Mouse (Mus musculus): ENCODE results near the gene Selp. TPM values are rescaled to one million over a fixed set of nuclear protein-coding genes. Genes with fewer than 3 reads are reported as not detected.

Selp gene
- polyA plus RNA-seq, 1 experiment from 2014 or later = not detected

DNA sequence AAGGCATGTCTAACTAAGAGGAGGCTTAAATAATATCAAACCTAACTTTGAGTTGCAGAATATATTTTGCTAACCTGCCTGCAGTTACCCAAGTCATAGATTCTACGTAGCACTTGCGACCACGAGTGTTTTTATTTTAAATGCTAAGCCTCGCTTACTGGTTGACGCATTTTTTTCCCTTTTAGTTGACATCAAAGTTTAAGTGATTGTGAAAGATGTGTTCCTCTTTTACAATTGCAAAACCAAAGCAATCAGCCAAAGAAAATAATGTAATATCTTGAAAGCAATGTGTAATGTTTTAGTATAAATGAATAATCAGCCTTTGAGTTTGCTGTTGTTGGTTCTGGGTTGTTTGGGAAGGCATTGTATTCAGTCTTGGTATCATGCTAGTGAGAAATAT lies 37.8 kb downstream of the Selp start:
- Histone ChIP-seq H3K9ac (no peak overlapping the region), H3K4me2 (no peak overlapping the region), H3K27me3 (0 out of 2 replicates have a peak, but pooled peaks cover 5% of the 10 kb centered on the region), H3K4me3 (no peak overlapping the region), H3K9me3 (no peaks in the 10 kb centered on the region), H3K36me3 (no peaks in the 10 kb centered on the region), H3K27ac (replicated peaks) (no peak overlapping the region), H3K4me1 (replicated peaks) (peaks cover 11% of the 10 kb centered on the region; the same call in 1 of the 2 replicates)
- WGBS = 89% methylated on average over 5 of the region's 5 CpGs
- ATAC-seq (ENCODE audit: low read depth) = no peak

GRCm38 (mm10) chr1:164154983-164155382 lies 39.9 kb downstream of the Selp start:
- no peak for ATAC-seq (ENCODE audit: low read depth)
- H3K9me3 ChIP-seq = no peaks in the 10 kb centered on the region
- WGBS = 80% methylated on average over 3 of the region's 3 CpGs

DNA sequence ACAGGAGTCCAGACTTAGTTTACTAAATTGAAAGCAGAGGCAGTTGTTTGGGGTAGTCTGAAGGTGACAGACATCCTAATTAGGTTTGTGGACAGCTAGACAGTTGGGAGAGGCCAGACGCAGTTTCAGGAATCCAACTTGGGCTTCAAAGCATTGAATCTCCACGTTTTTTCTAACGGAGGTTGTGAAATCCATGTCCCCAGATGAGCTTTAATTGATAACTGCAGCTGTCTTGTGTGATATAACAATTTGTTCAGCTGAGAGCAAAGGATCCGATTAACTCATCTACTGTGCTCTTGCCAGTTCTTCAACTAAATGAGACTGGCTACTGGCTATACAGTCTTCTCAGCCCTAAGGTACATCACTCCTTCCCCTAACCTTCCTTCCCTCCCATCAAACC lies 43.5 kb downstream of the Selp start:
- no peak overlapping the region for H3K9ac ChIP-seq
- H3K27me3 ChIP-seq = no peaks in the 10 kb centered on the region
- no peak for ATAC-seq (ENCODE audit: low read depth)
- 88% methylated on average over 4 of the region's 4 CpGs for WGBS
- no peak overlapping the region for H3K4me3 ChIP-seq
- H3K27ac ChIP-seq (replicated peaks) = no peak overlapping the region
- H3K36me3 ChIP-seq = no peaks in the 10 kb centered on the region
- no peaks in the 10 kb centered on the region for H3K4me1 ChIP-seq (replicated peaks)
- H3K9me3 ChIP-seq = no peaks in the 10 kb centered on the region
- H3K4me2 ChIP-seq = no peak overlapping the region

More at GRCm38 (mm10) chr1:164154983-164155382, 39.9 kb downstream of the Selp start:
- Histone ChIP-seq H3K9ac (no peak overlapping the region), H3K36me3 (no peaks in the 10 kb centered on the region), H3K27me3 (0 out of 2 replicates have a peak, but pooled peaks cover 5% of the 10 kb centered on the region), H3K27ac (replicated peaks) (no peak overlapping the region), H3K4me3 (no peak overlapping the region), H3K4me1 (replicated peaks) (peaks cover 7% of the 10 kb centered on the region; the same call in 1 of the 2 replicates), H3K4me2 (no peak overlapping the region)

- Histone ChIP-seq H3K9me3 (no peaks in the 10 kb centered on the region), H3K4me1 (replicated peaks) (no peaks in the 10 kb centered on the region), H3K27me3 (no peaks in the 10 kb centered on the region), H3K36me3 (no peaks in the 10 kb centered on the region), H3K9ac (no peak overlapping the region), H3K27ac (replicated peaks) (no peak overlapping the region), H3K4me2 (no peak overlapping the region), H3K4me3 (no peak overlapping the region)
- ATAC-seq (ENCODE audit: low read depth) = no peak
- 87% methylated on average over 2 of the region's 2 CpGs for WGBS
These were observed 44.7 kb downstream of the Selp start for GRCm38 (mm10) chr1:164159781-164160180.

GRCm38 (mm10) chr1:164162745-164163144 lies 47.7 kb downstream of the Selp start:
- no peak overlapping the region for H3K9ac ChIP-seq
- H3K27ac ChIP-seq (replicated peaks) = no peak overlapping the region
- H3K9me3 ChIP-seq = no peaks in the 10 kb centered on the region
- no peaks in the 10 kb centered on the region for H3K4me1 ChIP-seq (replicated peaks)
- no peak for ATAC-seq (ENCODE audit: low read depth)
- no peak overlapping the region for H3K4me2 ChIP-seq
- no peaks in the 10 kb centered on the region for H3K36me3 ChIP-seq
- 84% methylated on average over 5 of the region's 5 CpGs for WGBS
- no peaks in the 10 kb centered on the region for H3K27me3 ChIP-seq
- no peak overlapping the region for H3K4me3 ChIP-seq

GRCm38 (mm10) chr1:164168818-164169217 lies 53.8 kb downstream of the Selp start:
- no peak for ATAC-seq (ENCODE audit: low read depth)
- H3K4me1 ChIP-seq (replicated peaks) = no peaks in the 10 kb centered on the region
- WGBS = 80% methylated on average over 4 of the region's 4 CpGs
- no peak overlapping the region for H3K27ac ChIP-seq (replicated peaks)
- no peak overlapping the region for H3K4me2 ChIP-seq
- H3K9me3 ChIP-seq = no peaks in the 10 kb centered on the region
- no peaks in the 10 kb centered on the region for H3K36me3 ChIP-seq
- no peaks in the 10 kb centered on the region for H3K27me3 ChIP-seq
- no peak overlapping the region for H3K9ac ChIP-seq
- no peak overlapping the region for H3K4me3 ChIP-seq

- Histone ChIP-seq H3K9me3 (no peaks in the 10 kb centered on the region), H3K4me3 (no peak overlapping the region), H3K36me3 (no peaks in the 10 kb centered on the region), H3K4me1 (replicated peaks) (no peaks in the 10 kb centered on the region), H3K9ac (no peak overlapping the region), H3K27ac (replicated peaks) (no peak overlapping the region), H3K27me3 (no peaks in the 10 kb centered on the region), H3K4me2 (no peak overlapping the region)
- WGBS = 86% methylated on average over 2 of the region's 2 CpGs
- ATAC-seq (ENCODE audit: low read depth) = no peak
These were observed 55.4 kb downstream of the Selp start for GRCm38 (mm10) chr1:164170434-164170833.

DNA sequence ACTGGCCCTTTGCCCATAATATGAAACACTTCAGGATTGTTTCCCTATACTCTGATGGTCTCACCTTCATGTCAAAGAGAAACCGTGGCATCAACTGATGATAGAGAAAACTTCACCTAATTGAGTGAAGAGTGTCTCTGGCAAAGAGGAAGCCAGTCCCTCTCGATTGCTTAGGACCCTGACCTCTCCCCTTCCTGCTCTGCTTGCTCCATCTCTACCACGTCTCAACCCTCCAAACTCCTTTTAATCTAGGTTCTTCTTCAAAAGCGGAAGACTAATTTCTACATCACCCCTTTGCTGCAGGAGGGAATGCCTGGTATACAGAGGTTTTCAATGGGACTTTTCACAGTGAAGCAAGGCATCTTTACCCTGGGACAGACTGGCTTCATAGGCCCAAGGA lies 58.1 kb downstream of the Selp start:
- WGBS = 86% methylated on average over 4 of the region's 4 CpGs

DNA sequence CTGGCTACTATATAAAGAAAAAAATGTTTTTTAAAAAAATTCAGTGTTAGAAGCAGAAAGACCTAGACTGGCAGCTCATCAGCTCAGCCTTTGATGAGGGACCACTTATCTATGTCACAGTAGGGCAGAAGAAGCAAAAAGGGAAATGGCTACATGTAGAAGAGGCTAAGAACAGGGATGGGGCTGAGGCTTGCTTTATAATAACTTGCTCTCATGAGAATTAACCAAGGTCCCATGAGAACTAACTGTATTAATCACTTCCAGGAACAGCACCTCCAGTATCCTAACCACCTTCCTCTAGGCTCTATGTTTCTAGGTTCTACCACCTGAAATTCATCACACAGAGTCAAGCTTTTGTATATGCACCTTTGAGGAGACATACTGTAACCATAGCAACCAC lies 61.8 kb downstream of the Selp start:
- Histone ChIP-seq H3K4me2 (no peak overlapping the region), H3K9ac (no peak overlapping the region), H3K4me1 (replicated peaks) (no peaks in the 10 kb centered on the region), H3K27me3 (no peaks in the 10 kb centered on the region), H3K36me3 (no peaks in the 10 kb centered on the region), H3K4me3 (no peak overlapping the region), H3K9me3 (no peaks in the 10 kb centered on the region), H3K27ac (replicated peaks) (no peak overlapping the region)
- ATAC-seq (ENCODE audit: low read depth) = no peak

More for the DNA sequence above, 58.1 kb downstream of the Selp start:
- no peak overlapping the region for H3K9ac ChIP-seq
- no peaks in the 10 kb centered on the region for H3K27me3 ChIP-seq
- no peaks in the 10 kb centered on the region for H3K9me3 ChIP-seq
- H3K4me2 ChIP-seq = no peak overlapping the region
- H3K36me3 ChIP-seq = no peaks in the 10 kb centered on the region
- no peaks in the 10 kb centered on the region for H3K4me1 ChIP-seq (replicated peaks)
- H3K4me3 ChIP-seq = no peak overlapping the region
- ATAC-seq (ENCODE audit: low read depth) = no peak
- H3K27ac ChIP-seq (replicated peaks) = no peak overlapping the region

- Histone ChIP-seq H3K36me3 (no peaks in the 10 kb centered on the region), H3K27me3 (no peaks in the 10 kb centered on the region), H3K9me3 (no peaks in the 10 kb centered on the region), H3K4me3 (no peak overlapping the region), H3K9ac (no peak overlapping the region), H3K4me1 (replicated peaks) (no peaks in the 10 kb centered on the region), H3K27ac (replicated peaks) (no peak overlapping the region), H3K4me2 (no peak overlapping the region)
- no peak for ATAC-seq (ENCODE audit: low read depth)
- WGBS = 82% methylated on average over 6 of the region's 6 CpGs
These were observed 63.4 kb downstream of the Selp start for GRCm38 (mm10) chr1:164178429-164178828.

- Histone ChIP-seq H3K4me3 (peak overlapping the region; percentile 14; the same call in 1 of the 2 replicates), H3K9ac (no peak overlapping the region), H3K27ac (replicated peaks) (no peak overlapping the region)
These were observed 69.2 kb downstream of the Selp start for GRCm38 (mm10) chr1:164184142-164184870.

GRCm38 (mm10) chr1:164184871-164185223 lies 69.8 kb downstream of the Selp start:
- no peaks in the 10 kb centered on the region for H3K9me3 ChIP-seq
- H3K4me3 ChIP-seq = no peak overlapping the region
- no peaks in the 10 kb centered on the region for H3K27me3 ChIP-seq
- no peak overlapping the region for H3K4me2 ChIP-seq
- H3K4me1 ChIP-seq (replicated peaks) = no peaks in the 10 kb centered on the region; the same call in 1 of the 2 replicates
- ATAC-seq (ENCODE audit: low read depth) = no peak
- 53% methylated on average over 8 of the region's 8 CpGs for WGBS
- no peak overlapping the region for H3K27ac ChIP-seq (replicated peaks)
- H3K9ac ChIP-seq = no peak overlapping the region
- no peaks in the 10 kb centered on the region for H3K36me3 ChIP-seq

More at GRCm38 (mm10) chr1:164184142-164184870, 69.2 kb downstream of the Selp start:
- 48% methylated on average over 16 of the region's 16 CpGs for WGBS
- Histone ChIP-seq H3K27me3 (no peaks in the 10 kb centered on the region), H3K36me3 (no peaks in the 10 kb centered on the region), H3K4me1 (replicated peaks) (no peaks in the 10 kb centered on the region; the same call in 1 of the 2 replicates), H3K4me2 (peak overlapping the region; percentile 49), H3K9me3 (no peaks in the 10 kb centered on the region)
- ATAC-seq (ENCODE audit: low read depth) = peak; percentile 67; the same call in 1 of the 2 replicates

DNA sequence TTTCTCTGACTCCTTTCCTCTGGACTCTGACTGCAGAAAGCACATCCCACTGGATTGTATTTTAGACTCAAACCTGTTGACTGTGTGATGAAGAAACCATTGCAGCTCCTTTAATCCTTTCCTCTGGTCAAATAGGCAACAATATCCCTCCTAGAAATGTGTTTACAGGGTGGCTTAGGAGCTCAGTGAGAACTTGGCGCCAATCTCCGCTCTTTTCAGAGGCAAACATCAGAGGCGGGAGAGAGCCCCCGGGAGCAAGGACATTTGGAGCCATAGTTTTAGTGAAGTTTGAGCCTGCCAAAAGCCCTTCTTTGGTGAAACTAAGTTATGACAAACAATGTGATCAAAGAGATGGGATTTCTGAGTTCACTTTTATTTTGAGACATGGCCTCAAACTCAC lies 70.3 kb downstream of the Selp start:
- Histone ChIP-seq H3K36me3 (no peaks in the 10 kb centered on the region), H3K4me2 (no peak overlapping the region), H3K9me3 (no peaks in the 10 kb centered on the region), H3K27me3 (no peaks in the 10 kb centered on the region), H3K4me3 (no peak overlapping the region), H3K27ac (replicated peaks) (no peak overlapping the region), H3K9ac (no peak overlapping the region), H3K4me1 (replicated peaks) (no peaks in the 10 kb centered on the region; the same call in 1 of the 2 replicates)
- 73% methylated on average over 4 of the region's 4 CpGs for WGBS
- ATAC-seq (ENCODE audit: low read depth) = no peak
